Mouse (Mus musculus) lung, adult 2 months (tissue): ENCODE results near the gene Per3.

Experiments
- CTCF ChIP-seq: fragments of 200-500 bp; IDR thresholded peaks from 2 replicates; pipeline ENCODE4 v1.5.1; 2011; ENCODE audit warnings: mild to moderate bottlenecking, low read length, control low read depth; ENCODE audit not compliant: insufficient read depth
- POLR2A ChIP-seq: fragments of 200-500 bp; IDR thresholded peaks from 2 replicates; pipeline ENCODE4 v1.6.1; 2011; ENCODE audit warnings: low read depth, mild to moderate bottlenecking, control low read depth, low read length, borderline replicate concordance; ENCODE audit errors: extremely low read depth

DNA sequence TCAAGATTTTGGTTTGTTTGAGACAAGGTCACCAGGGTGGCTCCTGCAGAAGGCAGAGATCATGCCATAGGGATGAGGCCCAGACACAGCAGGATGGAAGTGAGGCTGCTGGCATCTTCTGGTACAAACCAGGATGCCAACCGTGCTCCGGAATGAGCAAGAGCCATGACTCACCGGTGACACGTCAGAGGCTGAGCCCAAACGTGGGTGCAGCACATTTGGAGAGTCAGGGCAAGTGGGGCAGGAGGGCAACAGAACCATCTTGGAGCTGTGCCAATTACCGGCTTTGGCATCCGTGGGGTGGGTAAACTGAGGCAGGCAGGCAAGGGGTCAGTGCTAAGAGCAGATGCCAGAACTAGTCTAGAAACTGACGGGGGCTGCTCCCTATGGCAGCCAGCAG is 71.2 kb downstream of the Per3 start:
- no peak for TF ChIP-seq CTCF
- no peak for TF ChIP-seq POLR2A
